Mouse (Mus musculus) granulocyte monocyte progenitor cell, adult 5-6 weeks (primary cell): ENCODE results near the gene Asnsd1. TPM values are rescaled to one million over a fixed set of nuclear protein-coding genes. Genes with fewer than 3 reads are reported as not detected.

Experiments
- ATAC-seq: replicated peaks from 2 replicates; pipeline ENCODE4 v1.8.0; 2016; ENCODE audit warnings: mild to moderate bottlenecking, moderate TSS enrichment, inconsistent platforms; ENCODE audit not compliant: poor library complexity, severe bottlenecking
- total RNA-seq, 2 experiments: library from RNA; stranded (forward) in 1 of 2; stranded (reverse) in 1 of 2; fragments of 200-712, 200-1000 nt in 1 of 2; fragments of >200 nt in 1 of 2; fragmentation: Nextera tagmentation in 1 of 2; gene quantifications; 2 replicates each; pipeline ENCODE4 v1.2.3; 2014 to 2017

Gene Asnsd1
- total RNA-seq, 2 experiments from 2014 or later, result 87.9 to 105 TPM

DNA sequence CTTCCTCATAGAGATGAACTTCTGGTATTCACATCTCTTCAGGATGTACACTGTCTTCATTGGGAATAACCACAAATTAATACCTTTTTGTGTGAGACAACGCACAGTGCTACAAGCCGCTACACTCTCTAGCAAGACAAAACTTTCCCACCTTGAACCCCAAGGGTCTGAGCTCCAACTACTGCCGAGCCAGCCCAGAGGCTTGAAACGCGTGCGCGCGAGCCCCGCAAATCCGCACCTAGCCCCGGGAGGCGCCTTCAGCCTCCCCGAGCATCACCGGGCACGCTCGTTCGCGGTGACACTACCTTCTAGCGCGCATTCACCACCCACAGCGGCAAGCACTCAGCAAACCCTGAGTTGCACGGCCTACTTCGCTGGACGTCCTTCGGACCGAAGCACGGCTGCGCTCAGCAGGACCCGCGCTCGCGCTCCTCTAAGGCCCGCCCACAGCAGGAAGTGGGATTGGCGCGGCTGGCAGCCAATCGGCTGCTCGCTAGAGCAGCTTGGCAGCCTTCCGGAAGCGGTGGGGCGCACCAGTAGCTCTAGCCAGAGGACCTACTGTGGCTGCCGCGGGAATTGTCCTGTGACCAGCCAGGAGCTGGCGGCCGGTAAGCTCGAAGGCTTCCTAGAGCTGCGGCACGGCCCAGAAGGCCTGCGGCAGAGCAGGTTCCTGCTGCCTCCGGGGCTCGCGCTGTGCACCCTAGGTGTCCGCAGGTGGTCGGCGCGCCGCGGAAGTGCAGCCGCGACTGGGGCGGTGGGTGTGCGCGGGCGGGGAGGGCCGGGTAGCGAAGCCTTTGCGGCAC is 55.8 kb downstream of the Asnsd1 start, which contains the start of the genes Pms1, Ormdl1 and Gm28778:
TSS of gene Pms1 (minus strand) at position 438 of the 803 bp plus-strand sequence.
TSS of gene Ormdl1 (plus strand) at position 515 of the 803 bp plus-strand sequence.
TSS of gene Gm28778 (plus strand) at position 531 of the 803 bp plus-strand sequence.
- peak; percentile 99 for ATAC-seq

Other genes starting within 250 kb of the Asnsd1 start
- not detected in 2 replicates for gene 1700019A02Rik, start 165.1 kb downstream of the Asnsd1 start, total RNA-seq (2014; fragmentation: Nextera tagmentation)
- not detected in 2 replicates for gene 1700019A02Rik, start 165.1 kb downstream of the Asnsd1 start, total RNA-seq (2017)
- 19.1 and 21.7 TPM in 2 replicates for gene Pms1, start 55.7 kb downstream of the Asnsd1 start, total RNA-seq (2014; fragmentation: Nextera tagmentation)
- gene Pms1, start 55.7 kb downstream of the Asnsd1 start, total RNA-seq (2017), result 12.3 and 13.7 TPM in 2 replicates
- 26.7 and 28.7 TPM in 2 replicates for gene Ormdl1, start 55.7 kb downstream of the Asnsd1 start, total RNA-seq (2014; fragmentation: Nextera tagmentation)
- 26.9 and 32.7 TPM in 2 replicates for gene Ormdl1, start 55.7 kb downstream of the Asnsd1 start, total RNA-seq (2017)
- 2.6 TPM in 1 of 2 replicates, not detected in the other for gene Gm28778, start 55.6 kb downstream of the Asnsd1 start, total RNA-seq (2014; fragmentation: Nextera tagmentation)
- not detected in 2 replicates for gene Gm28778, start 55.6 kb downstream of the Asnsd1 start, total RNA-seq (2017)
- 14.1 and 16.6 TPM in 2 replicates for gene Osgepl1, start 39.1 kb downstream of the Asnsd1 start, total RNA-seq (2014; fragmentation: Nextera tagmentation)
- 12.5 and 13.9 TPM in 2 replicates for gene Osgepl1, start 39.1 kb downstream of the Asnsd1 start, total RNA-seq (2017)
- gene Asdurf, start 133 bp downstream of the Asnsd1 start, total RNA-seq (2014; fragmentation: Nextera tagmentation), result not detected in 2 replicates
- gene Asdurf, start 133 bp downstream of the Asnsd1 start, total RNA-seq (2017), result 112 and 243 TPM in 2 replicates
- not detected in 2 replicates for gene Gm28551, start 85 bp downstream of the Asnsd1 start, total RNA-seq (2014; fragmentation: Nextera tagmentation)
- gene Gm28551, start 85 bp downstream of the Asnsd1 start, total RNA-seq (2017), result 0.82 TPM in 1 of 2 replicates, not detected in the other